Mouse (Mus musculus) liver, postnatal 0 days (tissue): ENCODE measurements around the gene Nudt5.

Experiments
- CTCF ChIP-seq: sonication (generic); IDR thresholded peaks from 2 replicates; pipeline ENCODE4 v1.5.1; 2016; ENCODE audit warnings: antibody characterized with exemption, low read depth
- EP300 ChIP-seq: IDR thresholded peaks from 2 replicates; pipeline ENCODE4 v1.6.1; 2016; ENCODE audit warnings: antibody characterized with exemption, low read depth, mild to moderate bottlenecking

GRCm38 (mm10) chr2:5911282-5911965, 66.6 kb downstream of the Nudt5 start:
- TF ChIP-seq CTCF, result no peak
- no peak for TF ChIP-seq EP300
